Mouse (Mus musculus) spleen, adult 18-20 months (tissue): ENCODE measurements around the gene Trim75.
"Not testable (repeated sequence)": the region's sequence is repeated elsewhere in the genome, so short reads cannot be mapped to it uniquely, and the experiment has no call there.

Experiments used
- DNase-seq, 2 experiments: peaks; one replicate each; pipeline ENCODE4 v3.0.0; 2022; ENCODE audit warnings: mixed read lengths in 2 of 2

The Trim75 gene

DNA sequence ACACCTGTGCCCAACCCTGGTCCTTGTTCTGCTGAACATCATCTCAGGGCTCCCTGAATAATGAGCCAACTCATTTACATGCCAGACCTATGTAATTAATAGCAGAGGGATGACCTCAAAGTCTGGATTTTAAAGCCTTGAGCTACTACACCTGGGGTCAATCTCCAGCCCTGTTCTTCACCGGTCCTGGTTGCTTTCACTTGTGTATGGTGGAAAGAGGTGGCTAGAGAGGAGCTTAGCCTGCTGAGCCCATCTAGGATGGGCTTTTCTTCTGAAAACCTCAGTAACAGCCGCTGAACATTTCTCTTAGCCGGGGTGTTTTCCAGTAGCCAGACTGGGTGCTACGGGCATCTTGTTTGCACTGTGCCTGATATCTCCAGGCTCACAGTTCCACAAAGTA is at the start of gene Trim75:
TSS of gene Trim75 (minus strand) at position 101 of the 400 bp plus-strand sequence.
- DNase-seq: no peak

DNA sequence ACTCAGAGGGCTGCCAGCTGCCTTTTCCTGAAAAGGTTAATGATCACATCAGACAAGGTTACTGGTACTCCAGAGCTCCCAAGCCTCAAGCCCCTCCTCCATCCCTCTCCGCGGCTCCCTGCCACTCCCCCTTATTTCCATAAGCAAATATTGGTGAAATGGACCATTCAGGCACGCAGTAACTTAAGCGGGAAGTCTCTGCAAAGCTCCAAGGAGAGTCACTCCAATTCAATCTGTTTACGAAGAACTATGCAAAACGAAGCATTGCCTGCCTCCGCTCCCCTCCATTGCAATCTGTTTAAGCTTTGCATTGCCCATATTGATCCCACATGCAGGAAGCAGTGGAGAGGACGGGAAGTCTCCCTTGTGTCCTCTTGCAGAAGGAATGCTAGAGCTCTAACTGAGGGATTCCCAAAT is 49.5 kb upstream of the Trim75 start, which contains the start of gene Apela:
TSS of gene Apela (minus strand) at position 220 of the 417 bp plus-strand sequence.
- DNase-seq: no peak

DNA sequence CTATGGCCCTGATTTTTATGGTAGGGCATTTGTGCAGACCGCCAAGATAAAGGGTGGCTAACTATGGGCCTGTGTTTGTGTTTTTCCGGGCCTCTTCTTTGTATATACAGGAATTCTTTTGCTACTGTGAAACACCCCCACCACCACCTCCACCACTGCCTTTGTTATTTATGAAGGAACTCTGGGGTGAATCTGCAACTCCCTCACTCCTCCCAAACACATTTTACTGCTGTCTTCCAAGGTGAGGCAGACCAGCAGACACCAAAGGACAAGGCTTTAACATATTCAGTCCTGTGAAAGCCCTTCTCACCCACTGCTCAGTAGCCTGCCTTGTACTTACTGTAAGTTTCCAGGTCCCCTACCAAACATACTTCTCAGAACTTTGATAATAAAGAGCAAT is 46.5 kb upstream of the Trim75 start:
- no peak for DNase-seq

GRCm38 (mm10) chr8:65033056-65033455 is 45.4 kb upstream of the Trim75 start:
- no peak for DNase-seq

GRCm38 (mm10) chr8:65032107-65032506 is 44.5 kb upstream of the Trim75 start:
- DNase-seq: no peak

DNA sequence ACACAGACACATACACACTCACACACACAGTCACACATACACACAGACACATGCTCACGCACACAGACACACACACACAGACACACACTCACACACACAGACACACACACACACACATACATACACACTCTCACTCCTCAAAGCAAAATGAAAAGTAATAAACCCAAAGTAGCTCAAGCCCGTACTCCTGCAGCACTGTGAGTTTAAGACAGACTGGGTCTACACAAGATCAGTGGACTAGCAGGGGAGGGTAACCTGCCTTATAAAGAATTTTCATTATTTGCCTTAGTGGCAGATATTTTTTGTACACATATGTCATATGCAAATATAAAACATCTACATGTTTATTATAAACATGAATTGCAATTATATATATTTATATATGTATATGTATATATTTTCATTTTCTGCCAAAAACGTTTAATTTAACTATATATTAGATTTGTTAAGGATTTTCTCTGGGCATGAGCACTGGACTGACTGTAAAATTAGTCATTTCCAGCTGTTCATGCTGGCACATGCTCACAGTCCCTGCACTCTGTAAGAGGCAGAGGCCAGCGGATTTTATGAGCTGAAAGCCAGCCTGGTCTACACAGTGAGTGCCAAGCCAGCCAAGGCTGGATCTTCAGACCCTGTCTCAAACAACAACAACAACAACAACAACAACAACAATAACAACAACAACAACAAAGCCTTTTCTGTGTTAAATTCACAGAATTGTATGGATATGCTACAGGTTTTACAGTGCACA is 43.3 kb upstream of the Trim75 start:
- no peak for DNase-seq

GRCm38 (mm10) chr8:65029776-65030175 is 42.1 kb upstream of the Trim75 start:
- DNase-seq: no peak

- DNase-seq: no peak
These were observed 41.5 kb upstream of the Trim75 start for GRCm38 (mm10) chr8:65028959-65029686.

DNA sequence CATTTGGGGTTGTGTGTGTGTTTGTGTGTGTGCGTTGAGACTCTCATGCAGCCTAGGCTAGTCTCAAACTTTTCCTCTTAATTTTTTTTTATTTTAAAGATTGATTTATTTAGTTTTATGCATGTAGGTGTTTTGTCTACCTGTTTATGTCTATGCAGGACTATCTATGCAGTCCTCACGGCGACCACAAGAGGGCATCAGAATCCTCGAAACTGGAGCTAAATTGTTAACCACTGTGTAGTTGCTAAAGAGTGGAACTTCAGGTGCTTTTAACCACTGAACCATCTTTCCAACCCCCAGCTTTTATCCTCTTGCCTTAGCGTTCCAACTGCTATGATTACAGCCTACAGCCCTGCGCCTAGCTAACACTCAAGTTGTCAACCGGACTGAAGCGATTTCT is 34.9 kb upstream of the Trim75 start:
- peak in 1 of 2 experiments; percentile 53 for DNase-seq

DNA sequence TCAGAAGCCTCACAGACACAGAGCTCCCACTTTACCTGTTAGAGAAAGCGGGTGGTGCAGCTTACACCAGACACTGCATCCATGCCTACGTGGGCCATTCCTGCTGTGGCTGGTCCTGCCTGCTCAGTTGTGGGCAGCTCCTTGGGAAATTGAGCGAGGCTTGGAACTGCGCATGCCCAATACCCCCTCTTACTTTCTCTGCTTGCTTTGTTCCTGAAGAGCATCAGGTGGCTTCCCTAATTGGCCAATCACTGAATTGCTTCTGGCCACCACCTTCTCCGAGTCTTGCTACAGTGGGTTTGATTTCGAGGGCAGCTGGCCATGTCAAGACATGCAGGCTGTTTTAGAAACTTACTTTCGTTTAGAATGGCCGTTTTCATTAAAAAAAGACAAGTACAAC is 30.8 kb upstream of the Trim75 start, which contains the start of the genes Trim61 and Trim60:
TSS of gene Trim61 (minus strand) at position 101 of the 400 bp plus-strand sequence.
TSS of gene Trim60 (minus strand) at position 162 of the 400 bp plus-strand sequence.
- DNase-seq: no peak

GRCm38 (mm10) chr8:65007616-65008015 is 20.0 kb upstream of the Trim75 start:
- DNase-seq: not testable (repeated sequence)

DNA sequence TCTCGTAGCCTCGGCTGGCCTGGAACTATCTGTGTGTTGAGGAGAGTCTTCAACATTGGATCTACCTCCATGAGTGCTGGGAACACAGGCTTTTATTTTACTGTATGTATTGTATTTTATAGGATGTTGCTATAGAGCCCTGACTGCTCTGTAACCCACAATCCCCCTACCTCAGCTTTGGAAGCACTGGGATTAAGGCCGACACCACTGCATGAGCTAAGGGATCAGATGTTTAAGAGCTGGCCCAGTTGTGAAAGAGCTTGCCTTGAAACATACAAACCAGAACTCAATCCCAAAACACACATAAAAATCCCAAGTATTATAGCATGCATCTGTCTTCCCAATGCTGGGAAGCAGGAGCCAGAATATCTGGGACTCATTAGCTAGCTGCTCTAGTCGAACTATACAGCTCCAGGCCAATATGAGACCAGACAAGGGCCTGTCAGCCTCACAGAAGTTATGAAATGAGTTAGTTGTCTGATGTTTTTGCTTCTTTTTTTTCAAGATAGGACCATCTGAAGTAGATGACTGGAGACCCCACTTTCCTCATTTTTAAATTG is 11.3 kb upstream of the Trim75 start:
- no peak for DNase-seq

DNA sequence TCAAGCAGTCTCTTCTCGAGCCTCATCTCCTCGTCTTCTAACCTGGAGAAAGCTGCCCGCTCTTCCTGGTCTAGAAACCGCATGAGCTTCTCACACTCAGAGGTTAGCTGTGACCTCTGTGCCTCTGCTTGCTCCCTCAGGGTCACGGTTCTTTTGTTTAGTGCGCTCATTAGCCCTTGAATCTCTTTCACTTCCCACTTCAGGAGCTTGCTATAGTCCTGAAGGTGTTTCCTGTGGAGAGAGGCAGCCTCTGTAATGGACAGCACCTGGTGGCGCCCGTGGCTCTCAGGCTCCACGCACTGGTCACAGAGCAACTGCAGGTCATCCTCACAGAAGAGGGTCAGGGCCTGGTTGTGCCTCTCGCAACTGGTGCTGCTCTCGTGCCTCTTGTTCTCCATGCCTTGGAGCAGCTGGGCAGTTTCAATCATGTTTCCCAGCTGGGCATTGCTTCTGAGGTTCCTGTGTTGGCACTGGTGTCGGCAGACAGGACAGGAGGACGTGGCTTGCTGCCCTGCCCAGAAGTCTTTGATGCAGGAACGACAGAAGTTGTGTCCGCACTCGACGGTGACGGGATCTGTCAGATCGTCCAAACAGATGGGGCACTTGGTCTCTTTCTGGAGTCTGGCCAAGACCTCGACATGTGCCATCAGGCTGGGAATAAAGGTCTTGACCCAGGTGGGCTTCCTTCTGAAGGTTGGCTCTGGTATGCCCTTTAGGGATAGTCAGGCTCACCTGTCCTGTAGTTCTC is 4.3 kb downstream of the Trim75 start:
- DNase-seq: no peak

- no peak for DNase-seq
These were observed 24.8 kb downstream of the Trim75 start for GRCm38 (mm10) chr8:64962836-64963235.

DNA sequence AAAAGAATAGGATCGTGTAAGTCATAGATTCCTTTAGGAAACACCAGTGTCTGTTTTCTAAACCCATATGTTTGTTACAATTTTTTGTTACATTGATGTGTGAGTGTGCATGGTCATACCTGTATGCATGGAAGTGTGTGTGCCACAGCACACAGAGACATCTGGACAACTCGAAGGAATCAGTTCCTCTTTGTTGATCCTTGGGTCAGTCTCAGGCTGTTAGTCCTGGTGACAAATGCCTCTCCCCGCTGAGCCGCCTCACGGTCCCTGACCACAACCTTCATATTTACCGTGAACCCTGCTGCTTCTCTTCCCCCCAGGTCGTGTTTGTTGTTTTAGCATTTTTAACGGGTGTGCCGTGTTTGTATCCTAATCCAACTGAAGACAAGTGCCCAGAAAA is 28.6 kb downstream of the Trim75 start:
- DNase-seq: no peak

DNA sequence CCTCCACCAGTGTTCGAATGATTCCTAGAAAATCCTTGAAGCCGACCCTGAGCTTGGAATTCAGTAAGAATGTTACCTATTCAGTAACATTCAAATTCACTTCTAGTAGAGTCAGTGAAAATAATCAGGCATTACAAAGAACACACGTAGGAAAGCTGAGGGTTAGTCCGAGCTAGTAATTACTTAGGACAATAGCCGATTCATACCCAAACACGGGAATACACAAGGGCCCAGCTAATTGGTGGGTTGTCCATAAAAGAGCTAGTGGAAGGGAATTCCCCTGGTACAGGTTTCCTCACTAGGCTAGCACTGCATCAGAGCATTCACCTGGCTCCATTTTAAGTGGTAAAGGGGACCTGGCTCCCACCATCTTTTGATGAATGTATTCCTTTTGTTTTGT is 35.5 kb downstream of the Trim75 start:
- no peak for DNase-seq

DNA sequence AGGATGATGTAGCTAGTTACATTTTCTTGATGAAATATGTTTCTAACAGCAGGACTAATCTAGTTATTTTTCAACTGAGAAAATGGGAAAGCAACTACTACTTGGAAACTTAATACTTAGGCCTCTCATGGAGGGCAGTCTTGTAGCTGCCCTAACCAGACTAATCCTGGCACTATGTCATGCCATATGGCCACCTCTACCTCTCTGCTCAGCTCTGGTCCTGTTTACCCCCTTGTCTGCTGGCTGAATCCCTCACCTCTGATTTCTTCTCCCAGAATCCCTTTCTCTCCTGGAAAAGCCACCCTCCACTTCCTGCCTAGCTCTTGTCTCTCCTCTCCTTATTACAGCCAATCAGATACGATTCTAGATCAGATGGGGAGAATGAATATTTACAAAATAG is 39.3 kb downstream of the Trim75 start:
- no peak for DNase-seq

GRCm38 (mm10) chr8:64947698-64948034 is 40.0 kb downstream of the Trim75 start:
- DNase-seq: no peak

DNA sequence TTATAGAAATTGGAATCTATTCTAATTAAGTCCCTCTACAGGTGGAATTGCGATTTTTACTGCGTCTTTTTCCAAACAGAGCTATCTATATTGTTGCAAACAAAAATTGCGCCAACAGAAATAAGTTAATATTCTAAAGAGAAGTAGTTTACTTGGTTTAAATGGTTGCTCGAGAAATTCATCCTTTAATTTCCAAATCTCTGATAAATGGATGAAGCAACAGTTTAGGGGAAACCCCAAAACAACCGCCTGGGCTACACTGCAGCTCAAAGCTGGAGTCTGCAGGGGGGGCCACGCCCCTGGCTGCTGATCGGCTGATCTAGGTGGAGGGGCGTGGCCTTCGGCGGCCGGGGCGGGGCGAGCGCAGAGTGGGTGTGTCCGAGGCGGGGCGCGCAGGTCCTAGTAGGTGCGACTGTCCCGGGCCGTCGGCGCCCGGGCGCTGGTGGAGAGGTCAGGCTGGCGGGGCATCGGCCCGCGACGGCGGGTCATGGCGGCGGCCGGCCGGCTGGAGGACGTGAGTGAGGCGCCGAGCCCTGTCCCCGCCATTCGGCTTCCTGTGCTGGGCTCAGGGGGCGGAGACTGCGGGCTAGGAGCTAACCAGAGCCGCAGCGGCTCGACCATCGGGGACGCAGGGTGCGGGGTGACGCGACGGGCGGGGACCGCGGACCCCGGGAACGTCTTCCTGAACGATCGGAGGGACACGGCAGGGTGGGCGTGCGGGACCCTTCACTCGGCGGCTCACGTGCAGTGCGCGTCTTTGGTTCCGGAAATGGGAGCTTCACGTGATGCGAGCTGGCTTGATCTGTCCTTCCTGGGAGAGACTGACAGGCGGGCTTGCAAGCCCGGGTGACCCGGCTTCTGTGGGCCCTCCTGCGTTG is 40.6 kb downstream of the Trim75 start, which contains the start of gene Tmem192:
TSS of gene Tmem192 (plus strand) at position 366 of the 878 bp plus-strand sequence.
- DNase-seq: peak; percentile 97 to 99

DNA sequence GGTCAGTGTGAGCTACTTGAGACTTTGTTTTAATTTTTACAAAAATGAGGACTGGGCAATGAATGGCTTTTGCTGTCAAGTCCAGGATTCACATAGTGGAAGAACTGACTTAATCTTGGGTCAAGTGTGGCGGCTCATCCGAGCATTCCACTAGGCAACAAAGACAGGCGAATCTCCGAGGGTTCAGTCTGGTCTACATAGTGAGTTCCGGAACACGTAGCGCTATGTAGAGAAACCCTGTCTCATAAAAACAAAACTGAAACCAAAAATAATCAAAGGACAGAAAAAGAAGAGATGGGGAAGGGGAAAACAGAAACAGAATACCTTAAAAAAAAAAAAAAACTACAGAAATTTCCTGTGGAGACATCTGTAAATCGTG is 41.2 kb downstream of the Trim75 start:
- peak in 1 of 2 experiments; percentile 26 for DNase-seq

- no peak for DNase-seq
These were observed 42.0 kb downstream of the Trim75 start for GRCm38 (mm10) chr8:64945606-64946005.

DNA sequence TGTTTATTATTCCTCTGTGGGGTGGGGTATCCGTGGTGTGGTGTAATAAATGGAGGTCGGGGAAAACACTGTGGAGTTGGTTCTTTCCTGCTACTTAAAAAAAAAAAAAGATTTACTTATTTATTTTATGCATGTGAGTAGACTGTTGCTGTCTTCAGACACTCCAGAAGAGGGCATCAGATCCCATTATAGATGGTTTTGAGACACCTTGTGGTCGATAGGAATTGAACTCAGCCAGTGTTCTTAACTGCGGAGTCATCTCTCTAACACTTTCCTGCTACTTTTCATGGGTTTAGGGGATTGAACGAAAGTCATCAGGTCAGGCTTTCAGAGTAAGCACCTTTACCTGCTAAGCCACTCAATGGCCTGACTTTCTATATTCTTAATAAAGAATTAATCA is 42.8 kb downstream of the Trim75 start:
- no peak for DNase-seq
